Mouse (Mus musculus) liver, embryonic 14.5 days (tissue): ENCODE data around the gene Trp53i13.

ENCODE experiments used
- CTCF ChIP-seq: IDR thresholded peaks from 2 replicates; pipeline ENCODE4 v1.5.1; 2016; ENCODE audit warnings: antibody characterized with exemption, low read depth, control low read depth
- EP300 ChIP-seq: IDR thresholded peaks from 2 replicates; pipeline ENCODE4 v1.6.1; 2016; ENCODE audit warnings: antibody characterized with exemption, low read depth

GRCm38 (mm10) chr11:77514832-77515636 is 746 bp downstream of the Trp53i13 start, which contains the start of gene Abhd15:
- TF ChIP-seq CTCF (no peak), EP300 (no peak)
